Mouse (Mus musculus) brain, embryonic 14.5 days (tissue): ENCODE data around the gene Sergef.

Experiments used
- CTCF ChIP-seq: fragments of 200-500 bp; IDR thresholded peaks from 2 replicates; pipeline ENCODE4 v1.5.1; 2012; ENCODE audit warnings: inconsistent platforms, mild to moderate bottlenecking, moderate library complexity, borderline replicate concordance; ENCODE audit not compliant: insufficient read depth, insufficient read length; ENCODE audit errors: extremely low read depth
- POLR2A ChIP-seq: fragments of 200-500 bp; IDR thresholded peaks from 2 replicates; pipeline ENCODE4 v1.6.1; 2012; ENCODE audit warnings: mild to moderate bottlenecking, inconsistent platforms, borderline replicate concordance; ENCODE audit not compliant: poor library complexity, insufficient read depth, insufficient read length, severe bottlenecking; ENCODE audit errors: extremely low read depth

DNA sequence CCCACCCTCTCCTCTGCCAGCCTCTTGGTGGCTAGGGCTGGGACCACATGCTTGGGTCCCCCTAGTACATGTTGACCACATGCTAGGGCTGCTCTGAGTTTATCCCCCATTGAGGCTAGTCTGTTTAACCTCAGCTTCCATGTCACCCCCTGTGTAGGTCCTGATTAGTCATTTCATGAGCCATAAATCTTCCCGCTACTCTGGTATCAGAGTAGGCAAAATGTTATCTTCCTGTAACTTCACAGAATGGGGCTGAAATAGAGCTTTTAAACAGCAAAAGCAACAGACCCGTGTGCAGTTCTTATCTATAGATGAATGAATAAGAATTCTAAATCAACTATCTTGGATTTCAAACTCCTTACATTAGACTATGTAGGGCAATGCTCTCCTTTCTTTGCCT is 138.1 kb downstream of the Sergef start:
- TF ChIP-seq POLR2A (no peak), CTCF (no peak)
